26 mouse cellular contexts compared by ENCODE assay signal in genomic region chr1:186034443-186034842, GRCm38 (mm10).
A peak's percentile ranks its signal among the peaks of the same experiment; 100 is the strongest.
DNase-seq lines count a peak whose midpoint lies in the region; ATAC-seq lines count a peak whose summit lies in the region.
"Had no signal": no experiment of that assay in that cellular context is flagged by ENCODE, and none has a peak within 500 bp of the region (broad histone marks: within the 10 kb centered on the region; RNA-seq: fewer than 3 reads in every experiment).

No protein-coding gene starts in this region.

- H3K4me2 ChIP-seq in liver, embryonic 11.5 days = no peak overlapping the region
- H3K4me2 ChIP-seq in liver, embryonic 12.5 days = no peak overlapping the region
- H3K4me2 ChIP-seq in liver, embryonic 15.5 days = peak overlapping the region; percentile 33; the same call in 1 of the 2 replicates
- H3K4me2 ChIP-seq: embryonic facial prominence, embryonic 12.5 days; embryonic facial prominence, embryonic 15.5 days; heart, embryonic 12.5 days; heart, embryonic 15.5 days; hindbrain, embryonic 13.5 days had no signal

- H3K36me3 ChIP-seq in liver, embryonic 11.5 days (ENCODE audit: control insufficient read depth, insufficient read depth, low read length) = no peaks in the 10 kb centered on the region
- no peaks in the 10 kb centered on the region for H3K36me3 ChIP-seq in liver, embryonic 12.5 days
- no peaks in the 10 kb centered on the region for H3K36me3 ChIP-seq in liver, embryonic 15.5 days (replicated peaks)
- H3K36me3 ChIP-seq: embryonic facial prominence, embryonic 12.5 days; embryonic facial prominence, embryonic 15.5 days; heart, embryonic 12.5 days; heart, embryonic 15.5 days; hindbrain, embryonic 10.5 days; hindbrain, embryonic 13.5 days had no signal

- H3K27me3 ChIP-seq in liver, embryonic 11.5 days (replicated peaks; ENCODE audit: control insufficient read depth, insufficient read depth, low read length) = no peaks in the 10 kb centered on the region
- H3K27me3 ChIP-seq in liver, embryonic 12.5 days (replicated peaks) = no peaks in the 10 kb centered on the region
- H3K27me3 ChIP-seq in liver, embryonic 15.5 days = no peaks in the 10 kb centered on the region
- H3K27me3 ChIP-seq: embryonic facial prominence, embryonic 12.5 days; embryonic facial prominence, embryonic 15.5 days; heart, embryonic 12.5 days; heart, embryonic 15.5 days; hindbrain, embryonic 13.5 days had no signal

- H3K27ac ChIP-seq in liver, embryonic 11.5 days (ENCODE audit: low read depth, low read length) = no peak overlapping the region
- no peak overlapping the region for H3K27ac ChIP-seq in liver, embryonic 12.5 days
- H3K27ac ChIP-seq in liver, embryonic 15.5 days (replicated peaks) = no peak overlapping the region
- H3K27ac ChIP-seq: embryonic facial prominence, embryonic 12.5 days; embryonic facial prominence, embryonic 15.5 days; gastrocnemius, adult 2 months; heart, embryonic 15.5 days; hindbrain, embryonic 10.5 days; hindbrain, embryonic 13.5 days had no signal

- no peaks in the 10 kb centered on the region for H3K9me3 ChIP-seq in liver, embryonic 11.5 days (ENCODE audit: control insufficient read depth, low read length)
- H3K9me3 ChIP-seq in liver, embryonic 12.5 days (replicated peaks) = no peaks in the 10 kb centered on the region
- no peaks in the 10 kb centered on the region for H3K9me3 ChIP-seq in liver, embryonic 15.5 days (replicated peaks)
- H3K9me3 ChIP-seq: embryonic facial prominence, embryonic 12.5 days; embryonic facial prominence, embryonic 15.5 days; heart, embryonic 12.5 days; heart, embryonic 15.5 days; hindbrain, embryonic 10.5 days; hindbrain, embryonic 13.5 days had no signal

- H3K4me3 ChIP-seq in liver, embryonic 11.5 days (ENCODE audit: low read depth, low read length) = no peak overlapping the region
- no peak overlapping the region for H3K4me3 ChIP-seq in liver, embryonic 12.5 days
- no peak overlapping the region for H3K4me3 ChIP-seq in liver, embryonic 15.5 days (replicated peaks)
- H3K4me3 ChIP-seq: embryonic facial prominence, embryonic 12.5 days; embryonic facial prominence, embryonic 15.5 days; gastrocnemius, adult 2 months; heart, embryonic 12.5 days; heart, embryonic 15.5 days; hindbrain, embryonic 10.5 days; hindbrain, embryonic 13.5 days had no signal

- peak; percentile 63 for ATAC-seq in liver, embryonic 11.5 days (replicated peaks; ENCODE audit: low FRiP score)
- peak; percentile 54; the same call in 1 of the 2 replicates for ATAC-seq in liver, embryonic 12.5 days
- peak; percentile 49 for ATAC-seq in liver, embryonic 15.5 days (ENCODE audit: insufficient read depth)
- ATAC-seq: CD4-positive, CD25-positive, alpha-beta regulatory T cell, adult 4 months; forebrain, embryonic 14.5 days; hindbrain, embryonic 16.5 days had no signal

- no peak for DNase-seq in liver, embryonic 11.5 days (ENCODE audit: low spot score)
- DNase-seq in yolk sac, embryonic 10.5 days (ENCODE audit: low spot score) = peak; percentile 27
- DNase-seq in cerebellum, postnatal 4 days (ENCODE audit: low spot score in 2 of 2) = no peak
- no peak for DNase-seq in urinary bladder, postnatal 25 days (ENCODE audit: low spot score)
- DNase-seq: adrenal gland, adult 2 months; adrenal gland, postnatal 14 days; cerebellum, adult 11-12 months; cerebellum, adult 8-10 months; cerebellum, postnatal 10 days; cerebellum, postnatal 36 days; gastrocnemius, adult 2 months; gastrocnemius, postnatal 14 days; heart, adult 11 months; heart, postnatal 10 days; heart, postnatal 36 days had no signal

- H3K9ac ChIP-seq in liver, embryonic 11.5 days (ENCODE audit: low read depth, low read length) = no peak overlapping the region
- no peak overlapping the region for H3K9ac ChIP-seq in liver, embryonic 12.5 days
- no peak overlapping the region for H3K9ac ChIP-seq in liver, embryonic 15.5 days
- H3K9ac ChIP-seq: embryonic facial prominence, embryonic 12.5 days; embryonic facial prominence, embryonic 15.5 days; heart, embryonic 12.5 days; heart, embryonic 15.5 days; hindbrain, embryonic 13.5 days had no signal

- WGBS in liver, embryonic 11.5 days = 40% methylated on average over 2 of the region's 2 CpGs
- WGBS in liver, embryonic 12.5 days (ENCODE audit: insufficient replicate concordance) = 51% methylated on average over 2 of the region's 2 CpGs
- 22% methylated on average over 2 of the region's 2 CpGs for WGBS in liver, embryonic 15.5 days (ENCODE audit: insufficient replicate concordance)

- no peaks in the 10 kb centered on the region for H3K4me1 ChIP-seq in liver, embryonic 11.5 days (replicated peaks; ENCODE audit: control insufficient read depth, insufficient read depth, low read length)
- H3K4me1 ChIP-seq in liver, embryonic 12.5 days = no peaks in the 10 kb centered on the region
- no peaks in the 10 kb centered on the region for H3K4me1 ChIP-seq in liver, embryonic 15.5 days (replicated peaks)
- H3K4me1 ChIP-seq: embryonic facial prominence, embryonic 15.5 days; heart, embryonic 12.5 days; heart, embryonic 15.5 days; hindbrain, embryonic 10.5 days; hindbrain, embryonic 13.5 days had no signal
